Mouse (Mus musculus) thymus, postnatal 10 days (tissue): ENCODE measurements at regions not wholly inside any gene's neighbourhood (a gene's known extent, or its start where the extent isn't known, plus 50 kb on each side); places are given as distances from the start of the nearest gene placed in this dataset.

ENCODE experiments used
- DNase-seq, 2 experiments: peaks; one replicate each; pipeline ENCODE4 v3.0.0; 2021; ENCODE audit warnings: low spot score in 2 of 2

- no peak for DNase-seq
Observed at GRCm38 (mm10) chr10:17356041-17356440, 367.0 kb upstream of the Cited2 start.

- no peak for DNase-seq
Observed at GRCm38 (mm10) chr10:17362643-17363042, 360.4 kb upstream of the Cited2 start.

- DNase-seq, result no peak
Observed at GRCm38 (mm10) chr10:17366042-17366740, 356.8 kb upstream of the Cited2 start.

DNA sequence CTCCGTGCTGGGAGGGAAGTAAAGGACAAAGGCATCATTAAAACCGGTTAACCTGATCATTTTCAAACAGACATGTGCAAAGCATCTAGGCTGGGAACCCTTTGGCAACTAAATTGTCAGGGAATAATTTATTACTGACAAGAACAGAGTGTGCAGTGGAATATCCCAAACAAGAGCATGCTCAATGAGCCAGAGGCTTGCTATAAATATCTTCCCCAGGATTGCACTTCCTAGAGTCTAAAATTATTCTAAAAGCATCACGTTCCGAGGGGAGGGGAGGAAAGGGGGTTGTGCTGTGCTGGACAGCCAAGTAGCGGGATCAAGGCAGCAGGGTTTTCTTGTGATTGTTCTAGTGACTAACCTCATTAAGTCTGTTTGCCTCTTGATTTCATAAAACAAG is 356.0 kb upstream of the Cited2 start:
- DNase-seq, result no peak

DNA sequence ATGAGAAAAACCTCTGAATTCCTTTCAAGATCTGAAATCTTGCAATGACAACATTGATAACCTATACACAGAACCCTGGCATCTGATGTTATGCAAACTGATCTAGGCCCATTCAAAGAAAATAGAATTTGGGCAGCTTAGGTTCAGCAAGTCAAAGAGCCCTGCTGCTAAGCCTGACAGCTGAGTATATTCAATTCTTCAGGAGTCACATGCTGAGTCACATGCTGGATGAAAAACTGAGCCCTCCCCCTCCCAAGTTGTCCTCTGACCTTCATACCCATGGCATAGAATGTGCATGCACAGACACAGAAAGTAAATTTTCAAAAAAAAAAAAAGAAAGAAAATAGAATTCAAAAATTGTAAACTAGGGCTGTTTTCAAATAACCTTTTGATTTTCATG is 355.6 kb upstream of the Cited2 start:
- no peak for DNase-seq

DNA sequence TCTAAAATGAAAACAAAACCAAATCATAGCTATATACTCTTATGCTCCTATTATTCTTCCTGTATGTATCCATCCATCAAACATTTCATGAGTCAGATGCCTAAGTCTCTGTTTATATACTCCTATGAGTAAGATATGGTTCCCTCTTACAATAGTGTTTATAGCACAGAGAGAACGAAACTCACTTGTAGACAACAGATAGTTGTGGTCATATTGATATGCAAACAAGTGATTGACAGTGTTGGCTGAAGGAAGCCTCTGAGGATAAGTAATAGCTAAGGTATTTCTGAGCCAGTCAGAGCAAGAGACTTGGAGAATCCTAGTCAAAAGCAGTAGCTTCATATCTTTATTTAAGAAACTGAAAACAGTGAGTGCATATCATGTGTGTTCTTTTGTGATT is 354.4 kb upstream of the Cited2 start:
- DNase-seq, result no peak

GRCm38 (mm10) chr10:17372905-17373304 is 350.1 kb upstream of the Cited2 start:
- DNase-seq, result no peak

- DNase-seq, result no peak
Observed at GRCm38 (mm10) chr10:17374047-17374446, 349.0 kb upstream of the Cited2 start.

GRCm38 (mm10) chr10:17382990-17383389 is 340.0 kb upstream of the Cited2 start:
- no peak for DNase-seq

- no peak for DNase-seq
Observed at GRCm38 (mm10) chr10:17385181-17385580, 337.8 kb upstream of the Cited2 start.

GRCm38 (mm10) chr10:17387296-17387695 is 335.7 kb upstream of the Cited2 start:
- no peak for DNase-seq

DNA sequence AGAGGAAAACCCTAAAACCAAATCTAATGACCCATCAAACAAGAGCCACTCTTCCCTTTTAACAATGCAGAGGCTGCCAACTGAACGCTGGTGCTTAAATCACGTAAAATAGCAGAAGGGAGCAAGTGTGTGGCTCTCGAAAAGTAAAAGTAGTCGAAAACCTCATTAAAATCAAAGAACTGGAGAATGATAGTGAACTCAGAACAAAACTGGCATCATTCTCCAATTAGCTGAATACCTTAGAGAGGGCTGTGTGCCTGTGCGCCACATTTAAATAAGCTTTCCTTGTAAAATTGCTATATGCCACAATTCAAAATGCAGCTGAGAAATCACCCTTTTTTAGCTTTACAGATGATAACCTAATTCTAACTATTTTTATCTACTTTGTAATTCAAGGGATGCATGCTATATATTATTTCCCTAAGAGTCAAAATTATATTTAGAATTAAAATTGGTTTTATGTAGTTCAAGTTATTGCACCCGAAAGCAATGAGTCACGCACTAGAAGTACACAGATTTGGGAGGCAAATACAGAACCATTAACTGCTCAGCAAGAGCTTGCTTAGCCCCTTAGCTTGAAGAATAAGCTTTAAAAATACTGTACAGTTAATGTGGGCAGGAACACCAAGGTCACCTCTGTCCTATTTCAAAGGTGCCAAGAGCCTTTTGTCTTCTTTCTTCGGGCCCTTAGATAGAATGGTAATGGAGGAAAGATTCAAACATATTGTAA is 327.4 kb upstream of the Cited2 start:
- no peak for DNase-seq

DNA sequence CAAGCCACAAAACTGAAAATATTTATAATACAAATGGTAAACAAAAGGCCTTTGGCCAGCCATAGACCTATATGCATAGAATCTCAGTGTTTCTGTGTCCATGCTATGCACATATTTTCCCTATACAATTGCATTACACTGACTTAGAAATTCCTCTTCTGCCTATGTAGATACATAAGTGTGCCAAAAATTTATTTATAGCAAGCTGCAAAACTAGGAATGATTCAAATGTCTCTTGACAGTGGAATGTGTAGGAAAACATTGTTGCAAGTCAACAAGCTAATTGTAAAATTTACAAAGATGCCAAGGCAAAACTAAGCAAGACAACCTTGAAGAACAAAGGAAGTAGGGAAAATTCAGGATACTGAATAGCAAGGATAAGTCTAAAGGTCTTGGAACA is 319.1 kb upstream of the Cited2 start:
- DNase-seq, result no peak

DNA sequence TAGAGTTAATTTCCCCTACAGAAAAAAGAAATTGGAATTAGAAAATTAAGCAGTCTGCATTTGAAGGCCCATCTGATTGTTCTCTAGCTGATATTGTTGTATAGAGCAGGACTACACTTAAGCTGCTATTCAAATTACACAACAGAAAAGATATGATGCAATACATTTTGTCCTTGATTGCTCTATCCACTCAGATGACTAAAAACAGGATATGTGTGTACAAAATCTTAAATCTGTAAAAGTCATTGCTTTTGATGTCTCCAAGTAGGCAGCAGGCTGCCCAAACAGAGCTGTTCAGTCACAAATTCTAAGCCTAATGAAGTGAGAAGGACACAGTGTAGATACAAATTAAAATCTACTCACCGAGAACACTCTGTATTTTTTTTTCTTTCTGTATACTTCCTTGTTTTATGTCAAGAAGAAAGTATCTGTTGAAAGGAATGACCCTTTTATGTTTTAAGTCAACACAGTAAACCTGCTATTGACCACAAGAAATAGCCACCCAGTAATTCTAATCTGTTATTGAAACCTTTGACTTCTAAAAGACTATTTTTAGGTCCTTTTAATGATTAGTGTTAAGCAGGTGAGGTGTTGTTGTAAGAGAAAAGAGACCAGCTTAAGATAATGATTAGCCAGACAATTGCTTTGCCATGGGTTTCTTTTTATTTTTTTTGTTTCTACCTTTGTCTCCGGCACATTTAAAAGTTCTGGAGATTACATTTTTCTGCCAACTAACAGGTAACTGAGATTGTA is 315.0 kb upstream of the Cited2 start:
- no peak for DNase-seq

DNA sequence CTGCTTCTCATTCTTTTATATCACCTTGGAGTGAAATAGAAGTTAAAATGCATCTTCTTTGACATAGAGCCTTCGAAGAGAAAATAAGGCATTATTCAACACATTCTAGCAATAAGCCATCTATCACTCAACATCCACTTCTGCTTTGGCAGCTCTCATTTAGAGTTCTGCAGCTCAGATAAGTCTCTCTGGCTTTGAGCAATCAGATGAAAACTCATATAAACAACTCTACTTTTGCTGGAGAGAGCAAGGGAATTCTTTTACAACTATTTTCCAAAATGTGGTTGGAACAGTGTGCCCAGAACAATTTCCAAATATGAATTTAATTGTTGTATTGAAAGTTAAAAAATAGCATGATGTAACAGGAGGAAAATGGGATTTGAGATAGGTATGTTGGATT is 314.2 kb upstream of the Cited2 start:
- DNase-seq, result no peak

DNA sequence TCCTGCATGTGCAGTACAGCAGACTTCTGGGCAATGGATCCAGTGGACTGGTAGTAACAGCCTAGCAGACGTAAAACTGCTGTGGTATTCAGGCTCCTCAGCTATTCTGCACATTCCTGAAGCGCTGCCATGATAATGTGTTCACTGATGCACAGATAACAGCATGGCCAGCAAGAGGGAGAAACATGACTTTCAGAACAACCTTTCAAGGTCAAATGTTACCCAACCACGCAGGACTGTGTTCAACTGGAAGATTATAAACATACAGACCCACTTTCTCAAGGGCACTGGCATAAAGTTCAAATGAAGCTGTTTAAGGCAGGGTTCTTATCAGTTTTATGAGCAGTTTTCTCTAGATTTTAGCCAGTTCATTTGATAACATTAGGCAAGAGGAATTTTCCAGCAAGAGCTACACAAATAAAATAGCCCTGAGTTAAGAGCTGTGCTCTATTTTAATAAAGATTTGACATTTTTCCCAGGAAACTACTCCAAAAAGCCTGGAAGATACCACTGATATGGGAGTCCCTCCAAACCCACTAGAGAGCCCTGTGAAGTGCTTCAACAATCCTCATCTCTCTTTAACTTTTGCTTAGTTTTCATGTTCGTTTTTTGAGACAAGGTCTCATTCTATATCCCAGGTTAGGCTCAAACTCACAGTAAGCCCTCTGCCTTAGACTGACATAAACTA is 311.6 kb upstream of the Cited2 start:
- DNase-seq, result no peak

DNA sequence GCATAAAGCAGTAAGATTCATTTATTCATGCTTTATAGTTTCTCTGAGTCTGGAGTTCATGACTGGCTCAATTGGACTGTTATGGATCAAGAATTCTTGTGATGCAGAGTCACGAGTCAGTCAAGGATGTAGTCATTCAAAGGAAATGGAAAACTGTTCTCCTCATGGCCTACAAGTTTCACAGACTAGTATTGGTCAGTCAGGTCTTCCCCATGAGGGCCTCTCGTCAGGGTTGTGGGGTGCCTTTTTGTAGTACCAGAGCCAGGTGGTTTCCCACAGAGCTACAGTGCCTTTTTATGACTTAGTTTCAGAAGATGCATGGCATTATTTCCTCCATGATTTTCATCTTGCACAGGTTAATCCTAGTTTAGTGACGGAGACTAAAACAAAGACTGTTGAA is 307.9 kb upstream of the Cited2 start:
- DNase-seq, result no peak

- DNase-seq, result no peak
Observed at GRCm38 (mm10) chr10:17416121-17416520, 306.9 kb upstream of the Cited2 start.

DNA sequence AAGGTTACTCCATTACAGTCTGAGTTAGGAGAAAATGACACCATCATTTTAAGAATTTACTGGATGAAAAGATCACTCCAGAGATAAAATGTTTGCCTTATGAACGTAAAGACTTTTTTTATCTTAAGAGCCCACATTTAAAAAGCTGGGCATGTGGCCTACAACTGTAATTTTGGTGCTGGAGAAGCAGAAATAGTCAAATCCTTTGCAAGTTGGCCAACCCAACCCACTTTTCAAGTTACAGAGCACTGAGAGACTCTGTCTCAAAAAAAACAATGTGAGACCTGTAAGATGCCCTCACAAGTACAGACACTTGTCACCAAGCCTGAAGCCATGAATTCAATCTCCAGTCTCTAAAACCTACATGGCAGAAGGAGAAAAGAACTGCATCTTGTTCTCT is 305.6 kb upstream of the Cited2 start:
- no peak for DNase-seq

DNA sequence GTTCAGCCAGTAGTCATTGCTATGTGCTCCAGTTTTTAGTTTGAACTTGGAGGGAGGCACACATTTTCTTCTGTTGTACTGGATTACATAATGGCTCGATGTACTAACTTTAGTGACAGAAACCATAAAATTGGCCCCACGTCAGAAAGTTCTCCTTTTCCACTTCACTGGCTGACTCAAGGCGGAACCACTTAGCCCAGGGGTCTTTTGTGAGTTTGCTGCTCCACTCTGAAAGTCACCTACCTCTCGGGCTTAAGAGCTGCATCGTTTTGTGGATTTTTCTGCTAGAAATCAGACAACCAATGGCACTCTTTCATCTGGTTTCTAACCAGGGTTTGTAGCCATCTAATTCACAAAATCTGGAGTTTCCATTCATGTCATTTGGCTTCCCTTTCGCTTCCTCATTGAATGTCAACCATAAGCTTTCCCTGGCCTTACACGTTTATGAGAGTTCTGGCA is 304.8 kb upstream of the Cited2 start:
- DNase-seq, result no peak

DNA sequence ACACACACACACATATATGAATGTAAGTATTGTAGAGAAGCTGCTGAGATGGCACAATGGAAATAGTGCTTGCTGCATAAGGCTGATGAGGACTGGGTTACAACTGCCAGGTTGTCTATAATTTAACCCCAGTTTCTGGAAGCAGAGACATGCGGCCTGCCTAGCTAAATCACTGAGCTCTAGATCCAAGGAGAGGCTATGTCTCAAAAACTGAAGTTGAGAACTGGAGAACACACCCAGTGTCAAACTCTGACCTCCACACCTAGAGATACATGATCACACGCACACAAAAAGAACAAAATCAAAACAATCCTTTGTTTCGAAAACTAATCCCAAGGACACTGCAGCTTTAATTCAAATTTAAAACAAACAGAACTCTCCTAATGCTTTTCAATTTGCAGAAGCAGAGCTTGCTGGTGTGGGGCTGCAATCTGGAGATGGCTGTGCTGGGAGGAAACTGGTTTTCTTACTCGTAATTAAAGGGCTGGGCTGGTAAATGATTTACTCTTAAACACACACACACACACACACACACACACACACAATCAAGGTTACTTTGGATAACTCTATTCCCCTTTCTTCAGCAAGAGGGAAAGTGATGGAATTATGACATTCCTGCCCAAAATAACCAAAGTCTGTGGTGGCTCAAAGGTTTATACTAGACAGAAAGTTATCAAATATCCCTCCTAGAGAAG is 299.3 kb upstream of the Cited2 start:
- DNase-seq, result no peak

- DNase-seq, result no peak
Observed at GRCm38 (mm10) chr10:17426197-17426596, 296.8 kb upstream of the Cited2 start.
